Mouse (Mus musculus) hindbrain, embryonic 11.5 days (tissue): ENCODE measurements around the gene Nek3. TPM values are rescaled to one million over a fixed set of nuclear protein-coding genes. Genes with fewer than 3 reads are reported as not detected.
"Not testable (repeated sequence)": the region's sequence is repeated elsewhere in the genome, so short reads cannot be mapped to it uniquely, and the experiment has no call there.

Source experiments
- ATAC-seq: fragments of 200-750 bp; cut with Nextera tagmentation; 2 replicates; pipeline ENCODE4 v1.8.0; 2017; ENCODE audit warnings: mild to moderate bottlenecking, moderate TSS enrichment, moderate library complexity; ENCODE audit not compliant: low FRiP score
- DNase-seq: peaks from one replicate; pipeline ENCODE4 v3.0.0-alpha.2; 2015; ENCODE audit warnings: low spot score
- H3K27ac ChIP-seq: fragments of 300-500 bp; sonication (generic); 2 replicates; pipeline ENCODE4 v1.5.1; 2014; ENCODE audit warnings: mild to moderate bottlenecking, low read depth, low read length
- H3K27me3 ChIP-seq: fragments of 300-500 bp; sonication (generic); 2 replicates; pipeline ENCODE4 v1.6.1; 2014; ENCODE audit warnings: mild to moderate bottlenecking, low read length, moderate library complexity, mixed read lengths; ENCODE audit not compliant: control insufficient read depth, insufficient read depth
- H3K36me3 ChIP-seq: fragments of 300-500 bp; sonication (generic); 2 replicates; pipeline ENCODE4 v1.6.1; 2014; ENCODE audit warnings: mild to moderate bottlenecking, low read length, moderate library complexity, mixed read lengths; ENCODE audit not compliant: control insufficient read depth, insufficient read depth
- H3K4me1 ChIP-seq: fragments of 300-500 bp; sonication (generic); replicated peaks from 2 replicates; pipeline ENCODE4 v1.6.1; 2014; ENCODE audit warnings: low read length, mixed read lengths; ENCODE audit not compliant: control insufficient read depth, insufficient read depth
- H3K4me2 ChIP-seq: fragments of 300-500 bp; sonication (generic); replicated peaks from 2 replicates; pipeline ENCODE4 v1.6.1; 2014; ENCODE audit warnings: mild to moderate bottlenecking, low read depth, low read length
- H3K4me3 ChIP-seq: fragments of 300-500 bp; sonication (generic); 2 replicates; pipeline ENCODE4 v1.5.1; 2014; ENCODE audit warnings: low read depth, low read length
- H3K9ac ChIP-seq: fragments of 300-500 bp; sonication (generic); 2 replicates; pipeline ENCODE4 v1.6.1; 2014; ENCODE audit warnings: low read depth, low read length
- H3K9me3 ChIP-seq: fragments of 300-500 bp; sonication (generic); 2 replicates; pipeline ENCODE4 v1.6.1; 2016; ENCODE audit warnings: low read length; ENCODE audit not compliant: control insufficient read depth
- WGBS: fragments of 180-500 bp; shearing (Covaris S2); extraction: QIAGEN DNeasy Blood & Tissue Kit; methylation state at CpG from one replicate; pipeline ENCODE4 v1.1.7; 2014; 5-methylcytosine and 5-hydroxymethylcytosine counted together
- polyA plus RNA-seq: library from polyadenylated mRNA; unstranded; fragments of >200 nt; fragmentation: Nextera tagmentation; extraction: Ambion mirVana; gene quantifications from 2 replicates; pipeline ENCODE4 v1.2.1, GENCODE M21; 2014

Nek3 gene
- polyA plus RNA-seq, 1 experiment from 2014 or later = 10.5 TPM

GRCm38 (mm10) chr8:22149643-22150344, 16.4 kb downstream of the Nek3 start:
- H3K27me3 ChIP-seq = no peaks in the 10 kb centered on the region
- 94% methylated on average over 11 of the region's 11 CpGs for WGBS
- no peak overlapping the region for H3K9ac ChIP-seq
- H3K27ac ChIP-seq = no peak overlapping the region
- H3K9me3 ChIP-seq = no peaks in the 10 kb centered on the region
- H3K36me3 ChIP-seq = no peaks in the 10 kb centered on the region
- ATAC-seq = no peak
- H3K4me2 ChIP-seq = no peak overlapping the region
- no peak for DNase-seq
- H3K4me1 ChIP-seq = no peaks in the 10 kb centered on the region
- no peak overlapping the region for H3K4me3 ChIP-seq

- H3K36me3 ChIP-seq = no peaks in the 10 kb centered on the region
- WGBS = 90% methylated on average over 7 of the region's 7 CpGs
- no peak overlapping the region for H3K4me3 ChIP-seq
- no peaks in the 10 kb centered on the region for H3K4me1 ChIP-seq
- no peak for DNase-seq
- H3K9me3 ChIP-seq = no peaks in the 10 kb centered on the region
- no peak overlapping the region for H3K27ac ChIP-seq
- H3K27me3 ChIP-seq = no peaks in the 10 kb centered on the region
- ATAC-seq = no peak
- H3K9ac ChIP-seq = no peak overlapping the region
- no peak overlapping the region for H3K4me2 ChIP-seq
Measured at GRCm38 (mm10) chr8:22148367-22148740, 17.9 kb downstream of the Nek3 start.

- H3K4me2 ChIP-seq = no peak overlapping the region
- no peaks in the 10 kb centered on the region for H3K27me3 ChIP-seq
- 83% methylated on average over 9 of the region's 9 CpGs for WGBS
- no peak overlapping the region for H3K27ac ChIP-seq
- no peak for ATAC-seq
- no peaks in the 10 kb centered on the region for H3K4me1 ChIP-seq
- H3K9ac ChIP-seq = no peak overlapping the region
- DNase-seq = no peak
- no peaks in the 10 kb centered on the region for H3K36me3 ChIP-seq
- no peak overlapping the region for H3K4me3 ChIP-seq
- H3K9me3 ChIP-seq = no peaks in the 10 kb centered on the region
Measured at GRCm38 (mm10) chr8:22147706-22148366, 18.4 kb downstream of the Nek3 start.

- Histone ChIP-seq H3K27me3 (no peaks in the 10 kb centered on the region), H3K36me3 (no peaks in the 10 kb centered on the region), H3K4me2 (no peak overlapping the region), H3K9me3 (no peaks in the 10 kb centered on the region), H3K4me3 (no peak overlapping the region), H3K4me1 (no peaks in the 10 kb centered on the region), H3K9ac (no peak overlapping the region), H3K27ac (no peak overlapping the region)
- ATAC-seq (no peak), DNase-seq (no peak)
- 79% methylated on average over 6 of the region's 6 CpGs for WGBS
Measured at GRCm38 (mm10) chr8:22145831-22146230, 20.4 kb downstream of the Nek3 start.

GRCm38 (mm10) chr8:22143764-22144491, 22.3 kb downstream of the Nek3 start:
- 69% methylated on average over 1 of the region's 1 CpGs for WGBS
- ATAC-seq = no peak
- no peak overlapping the region for H3K4me3 ChIP-seq
- no peak overlapping the region for H3K27ac ChIP-seq
- DNase-seq = no peak
- H3K4me1 ChIP-seq = no peaks in the 10 kb centered on the region
- H3K4me2 ChIP-seq = no peak overlapping the region
- no peaks in the 10 kb centered on the region for H3K27me3 ChIP-seq
- H3K9ac ChIP-seq = no peak overlapping the region
- no peaks in the 10 kb centered on the region for H3K36me3 ChIP-seq
- no peaks in the 10 kb centered on the region for H3K9me3 ChIP-seq

GRCm38 (mm10) chr8:22142592-22142991, 23.6 kb downstream of the Nek3 start:
- Histone ChIP-seq H3K4me1 (no peaks in the 10 kb centered on the region), H3K27me3 (no peaks in the 10 kb centered on the region), H3K9ac (no peak overlapping the region), H3K9me3 (no peaks in the 10 kb centered on the region), H3K4me2 (no peak overlapping the region), H3K4me3 (no peak overlapping the region), H3K27ac (no peak overlapping the region), H3K36me3 (no peaks in the 10 kb centered on the region)
- ATAC-seq (no peak), DNase-seq (no peak)
- 72% methylated on average over 4 of the region's 4 CpGs for WGBS

- H3K27me3 ChIP-seq = no peaks in the 10 kb centered on the region
- H3K36me3 ChIP-seq = no peaks in the 10 kb centered on the region
- no peaks in the 10 kb centered on the region for H3K4me1 ChIP-seq
- H3K9me3 ChIP-seq = no peaks in the 10 kb centered on the region
- DNase-seq (no peak), ATAC-seq (no peak)
- H3K9ac ChIP-seq = no peak overlapping the region
- H3K4me2 ChIP-seq = no peak overlapping the region
- no peak overlapping the region for H3K27ac ChIP-seq
- H3K4me3 ChIP-seq = no peak overlapping the region
- WGBS = 96% methylated on average over 4 of the region's 4 CpGs
Measured at GRCm38 (mm10) chr8:22141836-22142385, 24.3 kb downstream of the Nek3 start.

- not testable (repeated sequence) for DNase-seq, H3K36me3 ChIP-seq, H3K4me1 ChIP-seq, H3K4me2 ChIP-seq, H3K27ac ChIP-seq, H3K27me3 ChIP-seq, H3K9me3 ChIP-seq, H3K4me3 ChIP-seq, H3K9ac ChIP-seq, ATAC-seq
- WGBS = 94% methylated on average over 9 of the region's 9 CpGs
Measured at GRCm38 (mm10) chr8:22136462-22136861, 29.8 kb downstream of the Nek3 start.
